8 mouse cellular contexts compared by ENCODE assay signal in genomic region chr8:117297913-117298518, GRCm38 (mm10). TPM values are rescaled to one million over a fixed set of nuclear protein-coding genes. Genes with fewer than 3 reads are reported as not detected.
DNase-seq lines count a peak whose midpoint lies in the region; ATAC-seq lines count a peak whose summit lies in the region.

No protein-coding gene starts in this region.

- no peak overlapping the region for H3K4me3 ChIP-seq in forebrain, embryonic 11.5 days (ENCODE audit: low read depth, low read length)
- H3K4me3 ChIP-seq in forebrain, embryonic 14.5 days (ENCODE audit: low read depth, low read length): no peak overlapping the region

- H3K9ac ChIP-seq in forebrain, embryonic 11.5 days (ENCODE audit: low read length): no peak overlapping the region; the same call in 1 of the 2 replicates
- no peak overlapping the region for H3K9ac ChIP-seq in forebrain, embryonic 14.5 days (ENCODE audit: low read length)

- H3K36me3 ChIP-seq in forebrain, embryonic 11.5 days (ENCODE audit: control insufficient read depth, insufficient read depth, low read length): no peaks in the 10 kb centered on the region
- H3K36me3 ChIP-seq in forebrain, embryonic 14.5 days (ENCODE audit: control insufficient read depth, insufficient read depth, low read length): no peaks in the 10 kb centered on the region

- H3K4me2 ChIP-seq in forebrain, embryonic 11.5 days (ENCODE audit: low read depth, low read length, severe bottlenecking): no peak overlapping the region
- H3K4me2 ChIP-seq in forebrain, embryonic 14.5 days (ENCODE audit: low read length): no peak overlapping the region

- H3K9me3 ChIP-seq in forebrain, embryonic 11.5 days (ENCODE audit: control insufficient read depth, low read length): no peaks in the 10 kb centered on the region
- no peaks in the 10 kb centered on the region for H3K9me3 ChIP-seq in forebrain, embryonic 14.5 days (replicated peaks; ENCODE audit: control insufficient read depth, low read length)

- ATAC-seq in forebrain, embryonic 11.5 days (replicated peaks; ENCODE audit: low FRiP score): no peak
- no peak for ATAC-seq in forebrain, embryonic 14.5 days
- peak; percentile 49 for ATAC-seq in megakaryocyte, adult 5-6 weeks (ENCODE audit: poor library complexity, severe bottlenecking)

- WGBS in forebrain, embryonic 11.5 days: 84% methylated on average over 12 of the region's 12 CpGs
- WGBS in forebrain, embryonic 14.5 days: 83% methylated on average over 12 of the region's 12 CpGs

- DNase-seq in forebrain, embryonic 11.5 days (ENCODE audit: low spot score): no peak
- DNase-seq in forebrain, embryonic 14.5 days (ENCODE audit: low spot score): no peak
- peak; percentile 68 to 86 for DNase-seq in heart, adult 18-20 months
- DNase-seq in kidney, postnatal 10 days: peak; percentile 72
- DNase-seq in adipocyte (ENCODE audit: low spot score): no peak
- no peak for DNase-seq in layer of hippocampus, adult 8-10 months (ENCODE audit: low spot score in 2 of 2)
- DNase-seq in right cerebral cortex, adult 2 months (ENCODE audit: low spot score in 2 of 2): no peak

- H3K4me1 ChIP-seq in forebrain, embryonic 11.5 days (replicated peaks; ENCODE audit: control insufficient read depth, insufficient read depth, low read length): peaks cover 4% of the 10 kb centered on the region
- 0 out of 2 replicates have a peak, but pooled peaks cover 5% of the 10 kb centered on the region for H3K4me1 ChIP-seq in forebrain, embryonic 14.5 days (ENCODE audit: control insufficient read depth, insufficient read depth, low read length)

- 0 out of 2 replicates have a peak overlapping the region, but pooled peaks have one; percentile 12 for H3K27ac ChIP-seq in forebrain, embryonic 11.5 days (ENCODE audit: low read depth, low read length)
- H3K27ac ChIP-seq in forebrain, embryonic 14.5 days (ENCODE audit: low read depth, low read length): no peak overlapping the region

- H3K27me3 ChIP-seq in forebrain, embryonic 11.5 days (ENCODE audit: control insufficient read depth, insufficient read depth, low read length): no peaks in the 10 kb centered on the region
- H3K27me3 ChIP-seq in forebrain, embryonic 14.5 days (replicated peaks; ENCODE audit: control insufficient read depth, insufficient read depth, low read length): no peaks in the 10 kb centered on the region

RNA-seq across cellular contexts. Expression of gene Cmip, which starts 41.2 kb away (rescaled TPM):
- 30.5 and 32.1 TPM in 2 replicates for polyA plus RNA-seq in forebrain, embryonic 11.5 days (2014; fragmentation: Nextera tagmentation; extraction: Ambion mirVana)
- polyA plus RNA-seq in forebrain, embryonic 14.5 days (2014; fragmentation: Nextera tagmentation; extraction: Ambion mirVana): 57.4 and 69.6 TPM in 2 replicates
- total RNA-seq in heart, adult 18-20 months (2021): 10 to 100 TPM; 17.6 to 22.3 TPM
- 58.4 and 60.3 TPM in 2 replicates for total RNA-seq in megakaryocyte, adult 5-6 weeks (2015)
- 22.7 and 26.5 TPM in 2 replicates for total RNA-seq in megakaryocyte, adult 5-6 weeks (2017)
- 100 to 1,000 TPM; 252 to 278 (median 268) TPM for total RNA-seq in layer of hippocampus, adult 8-10 months (2022)

Comparison
In these comparisons a context has a peak if more than half of its experiments do, and no peak if none do; other contexts are left out.
1. DNase-seq: peak in heart, adult 18-20 months (2 of 2) and kidney, postnatal 10 days (single experiment); none in forebrain, embryonic 11.5 days (single experiment), forebrain, embryonic 14.5 days (single experiment), adipocyte (single experiment), layer of hippocampus, adult 8-10 months (0 of 2) and right cerebral cortex, adult 2 months (0 of 2).
2. RNA of gene Cmip, which starts 41.2 kb away (total RNA-seq): 252 to 278 TPM in layer of hippocampus, adult 8-10 months; 22.7 to 60.3 TPM in megakaryocyte, adult 5-6 weeks and 17.6 to 22.3 TPM in heart, adult 18-20 months; every median in the first group is over 4 times any median in the second.